Mouse (Mus musculus) testis, adult 2 months (tissue): ENCODE measurements around the gene Prpf40b.
"Not testable (repeated sequence)": the region's sequence is repeated elsewhere in the genome, so short reads cannot be mapped to it uniquely, and the experiment has no call there.

ENCODE experiments used
- CTCF ChIP-seq: fragments of 200-500 bp; IDR thresholded peaks from 2 replicates; pipeline ENCODE4 v1.5.1; 2012; ENCODE audit warnings: low read depth, mild to moderate bottlenecking, inconsistent platforms, low read length, moderate library complexity; ENCODE audit not compliant: control insufficient read depth, insufficient read depth, insufficient replicate concordance
- POLR2A ChIP-seq: fragments of 200-500 bp; IDR thresholded peaks from 2 replicates; pipeline ENCODE4 v1.6.1; 2012; ENCODE audit warnings: low read depth, mild to moderate bottlenecking, inconsistent platforms, low read length, moderate library complexity; ENCODE audit not compliant: control insufficient read depth

GRCm38 (mm10) chr15:99253175-99253479 lies 41.8 kb upstream of the Prpf40b start:
- TF ChIP-seq CTCF, POLR2A: not testable (repeated sequence)
